Mouse (Mus musculus) forebrain, embryonic 12.5 days (tissue): ENCODE data around the gene Ccdc81. TPM values are rescaled to one million over a fixed set of nuclear protein-coding genes. Genes with fewer than 3 reads are reported as not detected.

Experiments used
- ATAC-seq: fragments of 200-750 bp; cut with Nextera tagmentation; 2 replicates; pipeline ENCODE4 v1.8.0; 2017; ENCODE audit warnings: moderate TSS enrichment; ENCODE audit not compliant: low FRiP score
- H3K27ac ChIP-seq: fragments of 300-500 bp; sonication (generic); 2 replicates; pipeline ENCODE4 v1.5.1; 2016; ENCODE audit warnings: mild to moderate bottlenecking
- H3K27me3 ChIP-seq: fragments of 300-500 bp; sonication (generic); 2 replicates; pipeline ENCODE4 v1.6.1; 2016; ENCODE audit warnings: mild to moderate bottlenecking
- H3K36me3 ChIP-seq: fragments of 300-500 bp; sonication (generic); replicated peaks from 2 replicates; pipeline ENCODE4 v1.6.1; 2016; ENCODE audit warnings: mild to moderate bottlenecking
- H3K4me1 ChIP-seq: fragments of 300-500 bp; sonication (generic); 2 replicates; pipeline ENCODE4 v1.6.1; 2016
- H3K4me2 ChIP-seq: fragments of 300-500 bp; sonication (generic); 2 replicates; pipeline ENCODE4 v1.6.1; 2016; ENCODE audit warnings: mild to moderate bottlenecking, moderate library complexity
- H3K4me3 ChIP-seq: fragments of 300-500 bp; sonication (generic); replicated peaks from 2 replicates; pipeline ENCODE4 v1.5.1; 2016; ENCODE audit warnings: mild to moderate bottlenecking
- H3K9ac ChIP-seq: fragments of 300-500 bp; sonication (generic); 2 replicates; pipeline ENCODE4 v1.6.1; 2016; ENCODE audit warnings: mild to moderate bottlenecking
- H3K9me3 ChIP-seq: fragments of 300-500 bp; sonication (generic); 2 replicates; pipeline ENCODE4 v1.6.1; 2016
- WGBS: fragments of 180-500 bp; shearing (Covaris S2); methylation state at CpG from one replicate; pipeline ENCODE4 v1.1.7; 2016; 5-methylcytosine and 5-hydroxymethylcytosine counted together
- polyA plus RNA-seq: library from polyadenylated mRNA; unstranded; fragments of >200 nt; fragmentation: Nextera tagmentation; extraction: Ambion mirVana; gene quantifications from 2 replicates; pipeline ENCODE4 v1.2.1, GENCODE M21; 2016

Ccdc81 gene
- 0.43 TPM in 1 of 2 replicates, not detected in the other for polyA plus RNA-seq

DNA sequence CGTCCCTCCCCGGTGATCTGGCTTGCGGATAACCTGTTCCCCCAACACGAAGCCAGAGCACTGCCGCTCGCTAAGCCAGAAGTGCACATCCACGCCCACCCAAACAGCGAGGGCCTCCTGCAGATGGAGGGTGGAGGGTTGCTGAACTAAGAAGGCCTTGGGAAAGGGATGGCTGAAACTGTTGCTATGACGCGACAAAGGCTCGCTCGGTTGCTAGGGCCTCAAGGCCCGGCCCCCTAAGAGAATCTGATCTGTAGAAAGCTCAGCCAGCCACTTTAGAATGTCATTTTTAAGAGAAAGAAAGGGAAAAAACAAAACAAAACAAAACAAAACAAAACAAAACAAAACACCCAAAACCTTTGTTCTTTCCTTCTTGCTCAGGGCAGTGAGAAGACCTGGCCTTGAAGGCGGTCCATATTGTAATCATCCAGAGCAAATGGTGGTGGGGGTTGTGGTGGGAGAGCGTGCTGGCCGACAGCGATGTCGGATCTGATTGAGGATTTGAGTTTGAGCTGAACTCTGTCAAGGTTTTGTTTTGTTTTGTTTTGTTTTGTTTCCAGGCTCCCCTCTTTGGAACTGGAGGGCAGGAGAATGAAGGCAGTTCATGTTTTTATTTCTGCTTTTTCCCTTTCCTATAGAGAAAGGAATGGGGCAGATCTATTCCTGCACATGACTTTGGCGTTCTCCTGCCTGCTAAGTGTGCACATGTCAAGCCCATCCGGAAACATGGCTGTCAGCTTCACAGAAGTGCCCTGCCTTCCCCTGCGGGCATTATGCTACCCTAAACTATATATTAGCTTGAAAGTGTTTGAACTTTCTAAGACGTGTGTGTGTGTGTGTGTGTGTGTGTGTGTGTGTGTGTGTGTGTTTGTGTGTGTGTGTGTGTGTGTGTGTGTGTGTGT lies at the start of gene Ccdc81:
TSS of gene Ccdc81 (minus strand) at position 188 of the 902 bp plus-strand sequence.
- H3K4me1 ChIP-seq, result peaks cover 11% of the 10 kb centered on the region
- peak; percentile 77 for ATAC-seq
- H3K36me3 ChIP-seq, result no peaks in the 10 kb centered on the region
- H3K4me2 ChIP-seq, result peak within 1 kb of the TSS; percentile 37
- H3K27ac ChIP-seq, result no peak within 1 kb of the TSS
- H3K4me3 ChIP-seq, result no peak within 1 kb of the TSS
- H3K9me3 ChIP-seq, result no peaks in the 10 kb centered on the region
- H3K9ac ChIP-seq, result no peak within 1 kb of the TSS
- 28% methylated on average over 22 of the region's 22 CpGs for WGBS
- H3K27me3 ChIP-seq, result no peaks in the 10 kb centered on the region

- no peak overlapping the region for H3K4me2 ChIP-seq
- no peaks in the 10 kb centered on the region for H3K27me3 ChIP-seq
- H3K4me1 ChIP-seq, result no peaks in the 10 kb centered on the region
- WGBS, result 83% methylated on average over 4 of the region's 4 CpGs
- H3K9ac ChIP-seq, result no peak overlapping the region
- peaks cover 5% of the 10 kb centered on the region for H3K36me3 ChIP-seq
- H3K9me3 ChIP-seq, result no peaks in the 10 kb centered on the region
- H3K4me3 ChIP-seq, result no peak overlapping the region
- no peak overlapping the region for H3K27ac ChIP-seq
- ATAC-seq, result no peak
These were observed 46.0 kb upstream of the Ccdc81 start for GRCm38 (mm10) chr7:89949403-89949802.

DNA sequence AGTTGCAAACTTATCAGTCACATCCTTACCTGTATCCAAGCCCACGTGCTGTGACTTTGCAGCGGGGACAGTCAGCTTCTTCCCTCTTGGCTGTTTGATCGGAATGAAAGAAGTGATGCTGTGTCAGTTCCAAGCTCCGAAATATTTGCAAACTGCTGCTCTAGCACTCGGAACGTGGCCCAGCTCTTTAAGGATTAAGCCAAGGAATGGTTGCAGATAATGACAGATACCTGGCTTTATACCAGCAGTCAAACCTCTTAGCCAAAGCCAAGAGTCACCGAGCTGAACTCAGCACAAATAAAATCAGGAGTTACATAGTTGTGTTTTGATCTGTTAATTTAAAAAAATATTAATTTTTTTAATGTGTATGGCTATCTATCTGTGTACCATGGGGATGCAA lies 44.6 kb upstream of the Ccdc81 start:
- Histone ChIP-seq H3K9ac (no peak overlapping the region), H3K4me3 (no peak overlapping the region), H3K4me2 (no peak overlapping the region), H3K36me3 (no peaks in the 10 kb centered on the region), H3K27ac (no peak overlapping the region), H3K4me1 (no peaks in the 10 kb centered on the region), H3K27me3 (no peaks in the 10 kb centered on the region), H3K9me3 (no peaks in the 10 kb centered on the region)
- no peak for ATAC-seq
- 91% methylated on average over 7 of the region's 7 CpGs for WGBS

GRCm38 (mm10) chr7:89940571-89941463 lies 37.4 kb upstream of the Ccdc81 start, which contains the start of gene Hikeshi:
Hikeshi (minus strand) TSS chr7:89941204.
- under 1% methylated on average over 45 of the region's 45 CpGs for WGBS
- peak within 1 kb of the TSS; percentile 80 for H3K4me3 ChIP-seq
- no peaks in the 10 kb centered on the region for H3K9me3 ChIP-seq
- no peaks in the 10 kb centered on the region for H3K36me3 ChIP-seq
- peak within 1 kb of the TSS; percentile 77 for H3K9ac ChIP-seq
- peak within 1 kb of the TSS; percentile 81 for H3K27ac ChIP-seq
- ATAC-seq, result peak; percentile 99
- peaks cover 9% of the 10 kb centered on the region for H3K4me1 ChIP-seq
- no peaks in the 10 kb centered on the region for H3K27me3 ChIP-seq
- H3K4me2 ChIP-seq, result peak within 1 kb of the TSS; percentile 70

GRCm38 (mm10) chr7:89939497-89940353 lies 36.3 kb upstream of the Ccdc81 start:
- peak overlapping the region; percentile 77 for H3K9ac ChIP-seq
- H3K9me3 ChIP-seq, result no peaks in the 10 kb centered on the region
- no peaks in the 10 kb centered on the region for H3K27me3 ChIP-seq
- H3K27ac ChIP-seq, result no peak overlapping the region
- H3K4me2 ChIP-seq, result peak overlapping the region; percentile 70
- ATAC-seq, result no peak
- WGBS, result 37% methylated on average over 15 of the region's 15 CpGs
- H3K36me3 ChIP-seq, result peaks cover 2% of the 10 kb centered on the region; the same call in 1 of the 2 replicates
- peak overlapping the region; percentile 80 for H3K4me3 ChIP-seq
- H3K4me1 ChIP-seq, result peaks cover 9% of the 10 kb centered on the region

- 98% methylated on average over 15 of the region's 15 CpGs for WGBS
These were observed 20.2 kb upstream of the Ccdc81 start for GRCm38 (mm10) chr7:89923441-89924180.

GRCm38 (mm10) chr7:89917776-89918175 lies 14.3 kb upstream of the Ccdc81 start:
- no peak overlapping the region for H3K27ac ChIP-seq
- no peaks in the 10 kb centered on the region for H3K4me1 ChIP-seq
- ATAC-seq, result no peak
- H3K27me3 ChIP-seq, result no peaks in the 10 kb centered on the region
- WGBS, result 96% methylated on average over 4 of the region's 4 CpGs
- H3K36me3 ChIP-seq, result peaks cover 11% of the 10 kb centered on the region
- H3K9me3 ChIP-seq, result no peaks in the 10 kb centered on the region
- H3K9ac ChIP-seq, result no peak overlapping the region
- H3K4me3 ChIP-seq, result no peak overlapping the region
- no peak overlapping the region for H3K4me2 ChIP-seq

More at GRCm38 (mm10) chr7:89923441-89924180, 20.2 kb upstream of the Ccdc81 start:
- Histone ChIP-seq H3K27ac (no peak overlapping the region), H3K4me3 (no peak overlapping the region), H3K9ac (no peak overlapping the region), H3K27me3 (no peaks in the 10 kb centered on the region), H3K4me2 (no peak overlapping the region), H3K9me3 (no peaks in the 10 kb centered on the region), H3K4me1 (no peaks in the 10 kb centered on the region), H3K36me3 (peaks cover 16% of the 10 kb centered on the region)
- no peak for ATAC-seq

GRCm38 (mm10) chr7:89916711-89917110 lies 13.3 kb upstream of the Ccdc81 start:
- H3K27me3 ChIP-seq, result no peaks in the 10 kb centered on the region
- 92% methylated on average over 5 of the region's 5 CpGs for WGBS
- no peak for ATAC-seq
- no peaks in the 10 kb centered on the region for H3K4me1 ChIP-seq
- H3K4me3 ChIP-seq, result no peak overlapping the region
- no peak overlapping the region for H3K4me2 ChIP-seq
- H3K36me3 ChIP-seq, result peaks cover 11% of the 10 kb centered on the region
- H3K9ac ChIP-seq, result no peak overlapping the region
- no peak overlapping the region for H3K27ac ChIP-seq
- no peaks in the 10 kb centered on the region for H3K9me3 ChIP-seq

- WGBS, result 94% methylated on average over 3 of the region's 3 CpGs
- H3K27me3 ChIP-seq, result no peaks in the 10 kb centered on the region
- H3K27ac ChIP-seq, result no peak overlapping the region
- peaks cover 3% of the 10 kb centered on the region; the same call in 1 of the 2 replicates for H3K36me3 ChIP-seq
- ATAC-seq, result no peak
- no peak overlapping the region for H3K4me2 ChIP-seq
- no peak overlapping the region for H3K9ac ChIP-seq
- H3K4me3 ChIP-seq, result no peak overlapping the region
- no peaks in the 10 kb centered on the region for H3K4me1 ChIP-seq
- H3K9me3 ChIP-seq, result no peaks in the 10 kb centered on the region
These were observed 10.2 kb upstream of the Ccdc81 start for GRCm38 (mm10) chr7:89913432-89914158.

GRCm38 (mm10) chr7:89912356-89912755 lies 8.9 kb upstream of the Ccdc81 start:
- H3K4me1 ChIP-seq, result no peaks in the 10 kb centered on the region
- no peak overlapping the region for H3K9ac ChIP-seq
- ATAC-seq, result no peak
- 91% methylated on average over 3 of the region's 3 CpGs for WGBS
- H3K27me3 ChIP-seq, result no peaks in the 10 kb centered on the region
- no peak overlapping the region for H3K4me3 ChIP-seq
- no peak overlapping the region for H3K27ac ChIP-seq
- H3K4me2 ChIP-seq, result no peak overlapping the region
- H3K9me3 ChIP-seq, result no peaks in the 10 kb centered on the region
- peaks cover 3% of the 10 kb centered on the region; the same call in 1 of the 2 replicates for H3K36me3 ChIP-seq
